Mouse (Mus musculus) embryonic facial prominence, embryonic 12.5 days (tissue): ENCODE measurements around the gene Carmil1. TPM values are rescaled to one million over a fixed set of nuclear protein-coding genes. Genes with fewer than 3 reads are reported as not detected.

Source experiments
- ATAC-seq: fragments of 200-750 bp; cut with Nextera tagmentation; 2 replicates; pipeline ENCODE4 v1.8.0; 2017; ENCODE audit not compliant: insufficient number of reproducible peaks, insufficient read depth, low FRiP score, low TSS enrichment
- H3K27ac ChIP-seq: fragments of 300-500 bp; sonication (generic); 2 replicates; pipeline ENCODE4 v1.5.1; 2016; ENCODE audit warnings: mild to moderate bottlenecking
- H3K27me3 ChIP-seq: fragments of 300-500 bp; sonication (generic); 2 replicates; pipeline ENCODE4 v1.6.1; 2016; ENCODE audit warnings: mild to moderate bottlenecking, moderate library complexity
- H3K36me3 ChIP-seq: fragments of 300-500 bp; sonication (generic); 2 replicates; pipeline ENCODE4 v1.6.1; 2016; ENCODE audit warnings: mild to moderate bottlenecking
- H3K4me1 ChIP-seq: fragments of 300-500 bp; sonication (generic); 2 replicates; pipeline ENCODE4 v1.6.1; 2016
- H3K4me2 ChIP-seq: fragments of 300-500 bp; sonication (generic); replicated peaks from 2 replicates; pipeline ENCODE4 v1.6.1; 2016; ENCODE audit warnings: mild to moderate bottlenecking, moderate library complexity
- H3K4me3 ChIP-seq: fragments of 300-500 bp; sonication (generic); 2 replicates; pipeline ENCODE4 v1.5.1; 2016; ENCODE audit warnings: mild to moderate bottlenecking
- H3K9ac ChIP-seq: fragments of 300-500 bp; sonication (generic); 2 replicates; pipeline ENCODE4 v1.6.1; 2016; ENCODE audit warnings: mild to moderate bottlenecking, moderate library complexity
- H3K9me3 ChIP-seq: fragments of 300-500 bp; sonication (generic); 2 replicates; pipeline ENCODE4 v1.6.1; 2016; ENCODE audit warnings: mild to moderate bottlenecking, moderate library complexity
- WGBS: fragments of 180-500 bp; shearing (Covaris S2); methylation state at CpG from one replicate; pipeline ENCODE4 v1.1.7; 2016; 5-methylcytosine and 5-hydroxymethylcytosine counted together
- polyA plus RNA-seq: library from polyadenylated mRNA; unstranded; fragments of >200 nt; fragmentation: Nextera tagmentation; extraction: Ambion mirVana; gene quantifications from 2 replicates; pipeline ENCODE4 v1.2.1, GENCODE M21; 2016

Carmil1 gene
- polyA plus RNA-seq, 1 experiment from 2014 or later, result 40.1 TPM

DNA sequence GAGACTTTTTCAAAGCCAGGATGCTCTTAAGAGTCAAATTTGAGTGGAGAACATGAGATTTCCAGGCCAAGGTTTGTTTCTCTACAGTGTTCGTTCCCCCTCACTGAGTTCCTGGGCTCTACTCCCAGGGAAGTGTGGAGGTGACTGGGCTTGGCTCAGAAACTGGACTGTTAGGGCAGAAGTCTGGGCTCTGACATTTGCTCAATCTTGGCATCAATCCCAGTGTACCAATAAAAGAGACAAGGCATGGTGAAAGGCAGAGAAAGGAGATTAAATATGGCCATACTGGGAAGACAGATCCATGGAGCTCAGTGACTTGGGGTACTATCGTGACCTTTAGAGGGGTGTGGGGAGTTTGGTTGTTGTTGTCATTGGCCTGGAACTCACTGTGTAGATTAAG lies 6.8 kb upstream of the Carmil1 start:
- Histone ChIP-seq H3K4me1 (no peaks in the 10 kb centered on the region), H3K4me3 (no peak overlapping the region), H3K27me3 (no peaks in the 10 kb centered on the region), H3K9ac (no peak overlapping the region), H3K9me3 (no peaks in the 10 kb centered on the region), H3K4me2 (no peak overlapping the region), H3K27ac (no peak overlapping the region), H3K36me3 (no peaks in the 10 kb centered on the region)
- WGBS, result 88% methylated on average over 2 of the region's 2 CpGs
- ATAC-seq, result no peak

DNA sequence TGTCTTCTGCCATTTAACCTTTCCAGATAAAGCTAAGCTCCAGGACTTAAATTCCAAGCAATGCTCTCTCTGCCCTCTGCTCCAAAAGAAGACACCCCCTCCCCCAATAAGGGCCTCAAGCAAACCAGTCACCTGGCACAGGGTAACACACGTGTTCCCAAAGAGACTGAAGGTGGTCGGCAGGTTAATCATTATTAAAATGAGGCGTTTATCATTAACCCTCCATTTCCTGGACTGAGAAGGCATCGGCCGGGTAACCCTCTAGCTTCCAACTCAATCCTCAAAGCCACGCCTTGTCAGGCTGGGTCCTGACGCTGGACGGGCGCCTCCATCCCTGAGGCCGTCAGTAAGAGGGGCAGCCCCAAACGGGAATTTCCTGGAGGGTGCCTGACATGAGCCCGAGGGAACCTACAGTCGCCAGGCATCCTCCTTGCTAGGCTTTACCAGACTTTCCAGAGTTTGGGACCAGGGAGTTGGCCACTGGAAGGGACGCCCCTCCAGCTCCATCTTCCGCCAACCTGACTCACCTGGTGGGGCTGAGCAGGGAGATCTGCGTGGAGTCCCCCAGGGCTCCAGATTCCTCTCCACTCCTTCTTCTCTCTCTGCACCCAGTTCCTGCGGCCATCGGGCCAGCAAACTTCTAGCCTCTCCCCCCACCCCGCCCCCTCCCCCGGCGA lies 695 bp downstream of the Carmil1 start:
- peaks cover 16% of the 10 kb centered on the region; the same call in 1 of the 2 replicates for H3K4me1 ChIP-seq

DNA sequence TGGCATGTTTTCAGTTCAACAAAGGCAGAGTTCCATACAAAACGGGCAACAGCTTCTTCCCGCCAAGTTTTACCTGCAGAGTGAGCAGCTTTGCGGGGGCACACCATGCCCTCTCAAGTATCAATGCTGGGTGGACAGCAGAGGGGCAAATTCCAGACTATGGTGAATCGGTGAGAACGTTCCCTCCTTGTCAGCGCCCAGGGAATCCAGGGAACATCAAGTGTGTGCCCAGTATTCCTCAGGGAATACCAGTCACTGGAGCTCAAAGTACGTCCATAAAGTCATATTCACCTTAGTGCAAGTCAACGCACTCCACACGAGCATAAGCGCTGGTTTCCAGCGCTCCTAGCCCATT lies 1.2 kb downstream of the Carmil1 start:
- peaks cover 16% of the 10 kb centered on the region; the same call in 1 of the 2 replicates for H3K4me1 ChIP-seq
- H3K9me3 ChIP-seq, result no peaks in the 10 kb centered on the region
- H3K4me2 ChIP-seq, result peak overlapping the region; percentile 88
- no peaks in the 10 kb centered on the region for H3K27me3 ChIP-seq
- no peak overlapping the region for H3K27ac ChIP-seq
- H3K36me3 ChIP-seq, result no peaks in the 10 kb centered on the region
- peak overlapping the region; percentile 73 for H3K4me3 ChIP-seq
- no peak for ATAC-seq
- 49% methylated on average over 11 of the region's 11 CpGs for WGBS
- H3K9ac ChIP-seq, result peak overlapping the region; percentile 69; the same call in 1 of the 2 replicates

More for the DNA sequence above, 695 bp downstream of the Carmil1 start:
- Histone ChIP-seq H3K36me3 (no peaks in the 10 kb centered on the region), H3K4me2 (peak overlapping the region; percentile 88), H3K9me3 (no peaks in the 10 kb centered on the region), H3K9ac (peak overlapping the region; percentile 69), H3K27me3 (no peaks in the 10 kb centered on the region), H3K4me3 (peak overlapping the region; percentile 73), H3K27ac (0 out of 2 replicates have a peak overlapping the region, but pooled peaks have one; percentile 91)
- ATAC-seq, result no peak
- WGBS, result 1% methylated on average over 21 of the region's 21 CpGs

DNA sequence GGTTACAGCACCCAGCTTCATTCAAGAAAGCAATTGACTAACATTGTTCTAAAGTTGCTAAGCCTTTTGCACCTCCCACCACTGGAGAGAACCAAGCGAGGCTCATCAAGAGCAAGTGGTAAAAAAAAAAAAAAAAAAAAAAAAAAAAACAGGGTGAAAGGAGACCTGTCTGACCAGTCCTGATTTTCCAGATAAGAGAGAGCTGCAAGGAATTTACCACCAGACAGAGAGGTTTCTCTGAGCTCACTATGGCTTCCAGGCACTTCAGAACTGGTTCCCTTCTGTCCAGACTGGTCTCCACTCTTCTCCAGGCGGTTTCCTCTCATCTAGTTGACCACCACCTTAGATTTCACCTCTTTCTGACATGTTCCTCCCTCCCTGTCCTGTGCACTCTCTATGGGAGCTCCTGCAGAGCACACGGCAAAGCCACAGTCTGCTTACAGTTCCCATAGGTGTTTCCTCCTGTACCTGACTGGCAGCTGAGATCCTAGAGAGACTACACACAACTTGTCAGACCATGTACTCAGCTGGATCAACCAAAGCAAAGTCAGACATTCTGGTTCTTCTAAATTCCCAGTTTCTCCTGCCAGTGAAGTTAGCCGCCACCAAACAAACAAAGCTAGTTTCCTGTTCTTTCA lies 7.7 kb downstream of the Carmil1 start:
- no peaks in the 10 kb centered on the region for H3K9me3 ChIP-seq
- H3K36me3 ChIP-seq, result no peaks in the 10 kb centered on the region
- H3K27me3 ChIP-seq, result no peaks in the 10 kb centered on the region
- H3K9ac ChIP-seq, result no peak overlapping the region
- no peak overlapping the region for H3K4me3 ChIP-seq
- no peaks in the 10 kb centered on the region for H3K4me1 ChIP-seq
- H3K4me2 ChIP-seq, result no peak overlapping the region
- 67% methylated on average over 4 of the region's 4 CpGs for WGBS
- 0 out of 2 replicates have a peak overlapping the region, but pooled peaks have one; percentile 6 for H3K27ac ChIP-seq
- no peak for ATAC-seq

DNA sequence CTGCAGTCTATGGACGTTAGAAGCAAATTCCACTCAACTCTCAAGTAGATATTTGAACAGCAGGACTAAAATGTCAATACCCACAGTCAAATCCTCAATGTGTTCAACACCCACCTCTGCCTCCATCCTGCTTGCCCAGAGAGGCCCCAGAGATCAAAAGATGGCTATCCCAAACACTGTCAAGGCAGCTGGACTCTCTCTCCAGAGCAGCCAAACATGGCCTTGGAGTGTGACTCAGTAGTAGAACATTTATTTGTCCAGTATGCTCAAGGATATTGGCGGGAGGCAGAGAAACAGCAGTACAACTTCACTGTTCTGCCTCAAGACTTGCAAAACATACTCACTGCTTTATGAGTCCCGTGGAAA lies 11.5 kb downstream of the Carmil1 start:
- H3K36me3 ChIP-seq, result no peaks in the 10 kb centered on the region
- no peak overlapping the region for H3K4me2 ChIP-seq
- H3K27ac ChIP-seq, result no peak overlapping the region; the same call in 1 of the 2 replicates
- ATAC-seq, result no peak
- H3K9ac ChIP-seq, result no peak overlapping the region
- H3K4me3 ChIP-seq, result no peak overlapping the region
- H3K27me3 ChIP-seq, result no peaks in the 10 kb centered on the region
- no peaks in the 10 kb centered on the region for H3K9me3 ChIP-seq
- H3K4me1 ChIP-seq, result no peaks in the 10 kb centered on the region
- 73% methylated on average over 3 of the region's 3 CpGs for WGBS

DNA sequence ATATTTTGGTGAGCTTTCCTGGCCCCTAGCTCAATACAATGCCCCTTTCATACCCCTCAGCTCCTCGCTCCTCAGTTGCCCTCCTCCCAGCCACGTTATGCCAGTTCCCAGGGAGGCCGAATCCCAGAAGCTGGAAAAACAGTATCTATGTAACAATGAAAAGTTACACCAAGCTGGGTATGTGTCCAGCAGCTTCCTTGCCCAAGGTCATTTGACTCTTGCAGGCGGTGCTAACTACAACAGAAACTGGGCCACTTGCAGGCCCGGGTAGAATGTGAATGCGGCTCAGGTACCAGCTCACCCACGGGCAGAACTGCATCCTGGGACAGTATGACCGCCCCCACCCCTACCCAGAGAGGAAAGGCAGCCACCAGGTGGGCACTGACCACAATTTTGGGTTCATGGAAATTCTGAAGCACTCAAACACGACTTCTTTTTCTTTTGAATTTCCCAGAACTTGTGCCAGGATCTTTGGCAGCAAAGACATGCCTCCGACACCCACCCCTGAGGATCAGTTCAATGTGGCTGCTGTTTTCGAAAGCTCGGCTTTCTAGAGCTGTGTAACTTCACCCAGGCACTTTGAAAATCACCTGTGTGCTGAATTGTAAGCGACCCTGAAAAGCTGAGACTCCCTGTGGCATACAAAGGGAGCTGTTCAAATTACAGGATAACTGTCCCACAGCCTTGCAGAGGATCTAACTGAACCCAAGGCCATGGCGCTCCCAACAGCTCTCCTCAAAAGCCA lies 12.1 kb downstream of the Carmil1 start:
- ATAC-seq, result no peak
- H3K27me3 ChIP-seq, result no peaks in the 10 kb centered on the region
- no peak overlapping the region for H3K4me3 ChIP-seq
- no peaks in the 10 kb centered on the region for H3K4me1 ChIP-seq
- no peak overlapping the region for H3K4me2 ChIP-seq
- peak overlapping the region; percentile 54; the same call in 1 of the 2 replicates for H3K27ac ChIP-seq
- no peaks in the 10 kb centered on the region for H3K9me3 ChIP-seq
- no peaks in the 10 kb centered on the region for H3K36me3 ChIP-seq
- H3K9ac ChIP-seq, result no peak overlapping the region
- WGBS, result 48% methylated on average over 14 of the region's 14 CpGs

DNA sequence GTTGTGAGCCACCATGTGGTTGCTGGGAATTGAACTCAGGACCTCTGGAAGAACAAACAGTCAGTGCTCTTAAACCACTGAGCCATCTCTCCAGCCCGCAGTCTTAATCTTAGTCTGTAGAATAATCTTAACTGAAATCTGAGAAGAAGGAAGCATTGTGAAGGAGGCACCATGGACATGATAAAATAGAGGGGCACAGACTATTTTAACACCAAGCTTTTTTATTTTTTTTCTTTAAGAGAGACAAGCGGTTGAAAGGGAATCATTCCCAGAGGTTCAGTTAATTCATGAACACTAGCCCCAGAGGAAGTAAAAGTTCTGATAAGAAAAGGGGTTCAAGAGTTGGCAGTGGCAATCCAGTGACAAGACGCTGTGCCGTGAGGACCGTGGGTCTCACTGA lies 15.8 kb downstream of the Carmil1 start:
- H3K4me3 ChIP-seq, result no peak overlapping the region

DNA sequence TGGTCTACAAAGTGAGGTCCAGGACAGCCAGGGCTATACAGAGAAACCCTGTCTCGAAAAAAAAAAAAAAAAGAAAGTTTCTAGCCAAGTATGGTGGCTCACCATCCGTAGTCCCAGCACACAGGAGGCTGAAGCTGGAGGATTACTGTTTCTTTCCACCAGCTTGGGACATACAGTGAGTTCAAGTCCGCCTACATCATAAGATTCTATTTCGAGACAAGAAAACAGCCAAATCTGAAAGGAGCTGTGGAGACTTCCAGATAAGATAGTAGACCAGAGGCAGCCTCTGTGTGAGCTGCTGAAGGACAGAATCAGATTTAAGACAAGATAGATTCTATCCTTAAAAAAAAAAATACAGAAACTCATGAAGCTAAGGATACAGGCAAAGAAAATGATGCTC lies 17.0 kb downstream of the Carmil1 start:
- Histone ChIP-seq H3K27ac (no peak overlapping the region), H3K36me3 (no peaks in the 10 kb centered on the region), H3K27me3 (no peaks in the 10 kb centered on the region), H3K4me1 (no peaks in the 10 kb centered on the region), H3K9ac (no peak overlapping the region), H3K9me3 (no peaks in the 10 kb centered on the region), H3K4me3 (no peak overlapping the region), H3K4me2 (no peak overlapping the region)
- 83% methylated on average over 4 of the region's 4 CpGs for WGBS
- no peak for ATAC-seq

More for the DNA sequence above, 15.8 kb downstream of the Carmil1 start:
- Histone ChIP-seq H3K4me2 (no peak overlapping the region), H3K9me3 (no peaks in the 10 kb centered on the region), H3K4me1 (no peaks in the 10 kb centered on the region), H3K36me3 (no peaks in the 10 kb centered on the region), H3K27ac (no peak overlapping the region), H3K9ac (no peak overlapping the region), H3K27me3 (no peaks in the 10 kb centered on the region)
- ATAC-seq, result no peak
- WGBS, result 94% methylated on average over 5 of the region's 5 CpGs

DNA sequence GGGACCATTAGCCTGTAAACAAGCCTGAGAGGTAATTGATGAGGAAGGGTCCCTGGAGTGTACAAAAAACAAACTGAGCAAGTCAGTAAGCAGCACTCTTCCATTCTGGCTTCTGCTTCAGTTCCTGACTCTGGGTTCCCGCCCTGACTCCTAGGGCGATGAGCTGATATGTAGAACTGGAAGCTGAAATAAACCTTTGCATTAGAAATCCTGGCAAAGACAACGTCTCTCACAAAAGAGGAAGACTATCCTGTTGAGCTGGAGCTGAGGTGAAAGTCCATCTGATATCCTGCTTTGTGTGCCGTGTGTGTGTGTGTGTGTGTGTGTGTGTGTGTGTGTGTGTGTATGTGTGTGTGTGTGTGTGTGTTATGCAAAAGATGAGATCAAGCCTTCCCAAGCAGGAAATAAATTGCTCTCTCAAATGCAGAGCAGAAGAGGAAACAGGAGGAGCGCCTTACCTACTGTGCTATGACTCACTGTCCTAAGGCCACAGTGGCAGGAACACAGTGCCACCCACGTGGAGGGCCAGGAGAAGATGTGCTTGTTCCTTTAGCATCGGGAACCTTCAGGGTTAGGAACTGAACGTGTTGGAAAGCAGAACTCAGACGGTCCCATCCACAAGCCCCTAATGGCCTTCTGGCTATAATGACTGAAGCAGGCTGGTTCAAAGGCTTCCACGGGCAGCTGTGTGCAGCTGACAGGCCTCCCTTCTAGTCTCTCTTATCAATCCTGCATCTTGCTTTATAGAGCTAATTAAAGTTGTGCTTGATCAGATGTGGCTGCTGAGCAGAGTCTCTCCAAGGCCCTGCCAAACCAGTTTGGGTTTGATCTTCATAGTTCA lies 19.6 kb downstream of the Carmil1 start:
- H3K4me1 ChIP-seq, result peaks cover 8% of the 10 kb centered on the region; the same call in 1 of the 2 replicates
- H3K4me2 ChIP-seq, result no peak overlapping the region
- H3K27ac ChIP-seq, result no peak overlapping the region
- no peak overlapping the region for H3K9ac ChIP-seq
- H3K4me3 ChIP-seq, result no peak overlapping the region
- H3K36me3 ChIP-seq, result no peaks in the 10 kb centered on the region
- H3K9me3 ChIP-seq, result no peaks in the 10 kb centered on the region
- 75% methylated on average over 10 of the region's 10 CpGs for WGBS
- no peak for ATAC-seq
- no peaks in the 10 kb centered on the region for H3K27me3 ChIP-seq

DNA sequence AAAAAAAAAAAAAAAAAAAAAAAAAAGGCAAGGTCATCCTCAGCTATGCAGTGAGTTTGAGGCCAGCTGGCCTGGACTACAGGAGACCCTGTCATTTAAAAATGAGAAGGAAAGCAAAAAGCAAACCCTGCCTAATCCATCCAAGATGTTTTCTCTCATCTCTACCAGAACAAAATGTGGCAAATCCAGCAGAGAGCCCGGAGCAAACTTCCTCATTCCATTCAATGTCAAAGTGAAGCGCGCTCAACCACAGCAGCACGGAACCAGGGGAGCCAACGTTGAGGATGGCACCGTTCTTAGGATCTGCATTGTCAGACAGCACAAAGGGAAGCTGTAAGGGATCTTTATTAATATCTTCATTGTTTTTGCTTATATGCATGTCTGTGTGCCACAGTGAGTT lies 22.8 kb downstream of the Carmil1 start:
- Histone ChIP-seq H3K4me2 (no peak overlapping the region), H3K4me3 (no peak overlapping the region), H3K9me3 (no peaks in the 10 kb centered on the region), H3K27ac (no peak overlapping the region), H3K36me3 (no peaks in the 10 kb centered on the region), H3K4me1 (peaks cover 8% of the 10 kb centered on the region; the same call in 1 of the 2 replicates), H3K27me3 (no peaks in the 10 kb centered on the region), H3K9ac (no peak overlapping the region)
- 54% methylated on average over 6 of the region's 6 CpGs for WGBS
- ATAC-seq, result no peak

DNA sequence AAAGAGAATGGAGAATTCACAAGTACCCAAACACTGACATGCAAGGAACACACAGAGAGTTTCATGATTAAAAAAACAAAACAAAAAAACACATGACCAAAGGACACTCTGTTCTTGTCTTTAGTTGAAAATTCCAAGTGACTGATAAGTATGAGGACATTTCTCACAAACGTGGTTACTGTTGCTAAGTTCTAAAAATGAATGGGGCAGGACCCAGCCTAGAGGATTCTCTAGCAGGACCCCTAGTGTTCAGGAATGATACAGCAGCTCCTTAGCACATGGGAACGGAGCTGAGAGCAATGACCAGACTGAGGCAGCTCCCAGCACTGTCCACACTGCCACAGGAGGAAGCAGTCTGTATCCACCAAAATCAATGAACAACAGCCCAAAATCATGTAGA lies 26.6 kb downstream of the Carmil1 start:
- H3K4me1 ChIP-seq, result peaks cover 8% of the 10 kb centered on the region; the same call in 1 of the 2 replicates
- no peak overlapping the region for H3K27ac ChIP-seq
- H3K4me2 ChIP-seq, result no peak overlapping the region
- H3K4me3 ChIP-seq, result no peak overlapping the region
- H3K9ac ChIP-seq, result no peak overlapping the region
- H3K27me3 ChIP-seq, result no peaks in the 10 kb centered on the region
- 30% methylated on average over 2 of the region's 2 CpGs for WGBS
- no peak for ATAC-seq
- H3K36me3 ChIP-seq, result no peaks in the 10 kb centered on the region
- no peaks in the 10 kb centered on the region for H3K9me3 ChIP-seq
